Mouse (Mus musculus) megakaryocyte-erythroid progenitor cell, adult 5-6 weeks (primary cell): ENCODE results near the gene Sugct. TPM values are rescaled to one million over a fixed set of nuclear protein-coding genes. Genes with fewer than 3 reads are reported as not detected.

Experiments used
- ATAC-seq: replicated peaks from 2 replicates; pipeline ENCODE4 v1.8.0; 2016; ENCODE audit warnings: mild to moderate bottlenecking, inconsistent platforms; ENCODE audit not compliant: severe bottlenecking, poor library complexity, low FRiP score, low TSS enrichment
- total RNA-seq, 2 experiments: library from RNA; stranded (forward) in 1 of 2; stranded (reverse) in 1 of 2; fragments of 200-1000, 215-1000 nt in 1 of 2; fragments of >200 nt in 1 of 2; fragmentation: Nextera tagmentation in 1 of 2; gene quantifications; 2 replicates each; pipeline ENCODE4 v1.2.3; 2014 to 2017

Gene Sugct
- total RNA-seq, 2 experiments from 2014 or later = not detected

GRCm38 (mm10) chr13:17326863-17327262 is 368.5 kb downstream of the Sugct start:
- no peak for ATAC-seq

GRCm38 (mm10) chr13:17301590-17301989 is 393.8 kb downstream of the Sugct start:
- ATAC-seq = no peak

GRCm38 (mm10) chr13:17297462-17298005 is 397.8 kb downstream of the Sugct start:
- no peak for ATAC-seq

GRCm38 (mm10) chr13:17296912-17297311 is 398.4 kb downstream of the Sugct start:
- ATAC-seq = no peak

GRCm38 (mm10) chr13:17296460-17296859 is 398.9 kb downstream of the Sugct start:
- no peak for ATAC-seq

GRCm38 (mm10) chr13:17291057-17291456 is 404.3 kb downstream of the Sugct start:
- no peak for ATAC-seq

GRCm38 (mm10) chr13:17288377-17288776 is 407.0 kb downstream of the Sugct start:
- ATAC-seq = no peak

- ATAC-seq = no peak
Measured at GRCm38 (mm10) chr13:17245936-17246335, 449.4 kb downstream of the Sugct start.

GRCm38 (mm10) chr13:17216524-17216923 is 478.8 kb downstream of the Sugct start:
- no peak for ATAC-seq

- no peak for ATAC-seq
Measured at GRCm38 (mm10) chr13:17212681-17213080, 482.7 kb downstream of the Sugct start.

- no peak for ATAC-seq
Measured at GRCm38 (mm10) chr13:17190180-17190762, 505.1 kb downstream of the Sugct start.

- peak; percentile 78 for ATAC-seq
Measured at GRCm38 (mm10) chr13:17185253-17185652, 510.1 kb downstream of the Sugct start.

- no peak for ATAC-seq
Measured at GRCm38 (mm10) chr13:17165917-17166316, 529.4 kb downstream of the Sugct start.

GRCm38 (mm10) chr13:17164721-17165120 is 530.6 kb downstream of the Sugct start:
- ATAC-seq = no peak

GRCm38 (mm10) chr13:17146441-17146992 is 548.8 kb downstream of the Sugct start:
- ATAC-seq = no peak

GRCm38 (mm10) chr13:17116073-17116472 is 579.3 kb downstream of the Sugct start:
- no peak for ATAC-seq

- ATAC-seq = no peak
Measured at GRCm38 (mm10) chr13:17102372-17102771, 593.0 kb downstream of the Sugct start.

- peak; percentile 65; the same call in 1 of the 2 replicates for ATAC-seq
Measured at GRCm38 (mm10) chr13:17086547-17086946, 608.8 kb downstream of the Sugct start.

GRCm38 (mm10) chr13:17086146-17086545 is 609.2 kb downstream of the Sugct start:
- no peak for ATAC-seq

- ATAC-seq = no peak
Measured at GRCm38 (mm10) chr13:17084946-17085852, 610.2 kb downstream of the Sugct start.
